Mouse (Mus musculus) gastrocnemius, postnatal 36 days (tissue): Measurements from ENCODE around the gene Pmpca. TPM values are rescaled to one million over a fixed set of nuclear protein-coding genes. Genes with fewer than 3 reads are reported as not detected.
"Not testable (repeated sequence)": the region's sequence is repeated elsewhere in the genome, so short reads cannot be mapped to it uniquely, and the experiment has no call there.

Experiments used
- DNase-seq, 2 experiments: peaks; one replicate each; pipeline ENCODE4 v3.0.0; 2022
- intact Hi-C: fragments of 180-260 bp; cut with DNase I; formaldehyde crosslinking; loops from one replicate; pipeline ENCODE4 v1.15.1; 2025
- total RNA-seq, 2 experiments: library from RNA; stranded (reverse); gene quantifications; 2 replicates each; pipeline ENCODE4 v1.2.3; 2021

Pmpca gene
- total RNA-seq, 2 experiments from 2014 or later: 137 TPM

- DNase-seq: peak; percentile 79 to 80
- intact Hi-C loops: no loop called here
Observed at GRCm38 (mm10) chr2:26364738-26365465, 24.2 kb upstream of the Pmpca start.

- intact Hi-C loops: no loop called here
Observed at GRCm38 (mm10) chr2:26367911-26368310, 21.2 kb upstream of the Pmpca start.

GRCm38 (mm10) chr2:26368572-26368971 is 20.6 kb upstream of the Pmpca start:
- intact Hi-C loops: no loop called here
- no peak for DNase-seq

More at GRCm38 (mm10) chr2:26367911-26368310, 21.2 kb upstream of the Pmpca start:
- DNase-seq: no peak

DNA sequence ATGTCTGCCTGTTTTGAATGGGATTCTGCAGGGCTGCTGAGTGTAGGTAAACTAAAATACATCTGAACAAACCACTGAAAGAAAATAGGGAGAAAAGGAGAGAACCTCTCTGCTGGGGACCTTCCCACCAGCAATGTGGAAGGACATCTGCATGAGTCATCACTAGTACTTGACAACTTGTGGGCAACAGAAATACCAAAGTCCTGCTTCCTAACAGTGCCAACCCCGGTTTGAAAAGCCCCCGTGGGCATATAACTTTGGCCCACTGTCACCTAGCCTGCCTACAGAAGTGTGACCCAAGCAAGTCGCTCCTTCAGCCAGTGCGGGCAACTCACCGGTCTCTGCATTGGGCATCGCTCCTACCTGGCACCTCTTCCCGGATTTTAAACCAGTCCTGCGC is 16.7 kb upstream of the Pmpca start:
- intact Hi-C loops: no loop called here
- DNase-seq: no peak

DNA sequence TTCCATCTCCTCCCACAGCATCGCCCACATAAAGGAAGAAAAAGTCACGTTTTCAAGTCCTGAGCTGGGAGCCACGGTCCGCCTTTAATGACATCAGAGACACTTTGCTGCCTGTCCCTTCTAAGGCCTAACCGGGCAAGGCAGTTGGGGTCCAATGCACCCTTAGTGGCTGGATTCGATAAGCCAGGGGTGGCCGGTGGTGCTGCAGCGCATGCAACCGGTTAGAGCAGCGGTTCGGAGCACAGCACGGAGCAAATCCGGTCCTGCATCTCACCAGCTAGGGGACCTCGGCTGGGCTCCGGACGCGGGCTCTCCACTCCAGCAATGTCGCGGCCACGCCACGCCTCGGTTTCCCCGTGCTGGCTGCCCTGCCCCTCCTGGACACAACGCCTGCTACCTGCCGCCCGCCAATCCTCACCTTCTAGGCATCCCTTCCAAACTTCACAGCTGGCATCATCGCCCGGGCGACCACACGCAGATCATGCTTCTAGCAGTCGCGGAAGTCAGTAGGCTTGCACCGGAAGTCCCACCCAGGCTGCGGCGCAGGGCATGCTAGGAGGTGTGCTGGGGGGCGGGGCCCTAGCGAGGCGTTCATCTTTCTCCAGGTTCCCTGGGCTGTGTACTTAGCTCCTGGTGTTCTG is 8.9 kb upstream of the Pmpca start, which contains the start of gene Snapc4:
Snapc4 (minus strand) TSS at position 523 of the 641 bp plus-strand sequence.
- intact Hi-C loops: no loop called here
- peak; percentile 64 to 67 for DNase-seq

DNA sequence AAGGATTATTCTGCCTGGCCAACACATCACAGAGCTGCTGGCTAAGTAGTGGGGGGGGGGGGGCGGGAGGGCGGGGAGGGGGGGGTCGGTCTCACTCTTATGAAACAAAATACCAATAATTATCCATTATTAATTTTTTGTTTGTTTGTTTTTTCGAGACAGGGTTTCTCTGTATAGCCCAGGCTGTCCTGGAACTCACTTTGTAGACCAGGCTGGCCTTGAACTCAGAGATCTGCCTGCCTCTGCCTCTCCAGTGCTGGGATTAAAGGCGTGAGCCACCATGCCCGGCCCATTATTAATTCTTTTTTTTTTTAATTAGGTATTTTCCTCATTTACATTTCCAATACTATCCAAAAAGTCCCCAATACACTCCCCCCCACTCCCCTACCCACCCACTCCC is 8.3 kb upstream of the Pmpca start:
- intact Hi-C loops, DNase-seq: not testable (repeated sequence)

DNA sequence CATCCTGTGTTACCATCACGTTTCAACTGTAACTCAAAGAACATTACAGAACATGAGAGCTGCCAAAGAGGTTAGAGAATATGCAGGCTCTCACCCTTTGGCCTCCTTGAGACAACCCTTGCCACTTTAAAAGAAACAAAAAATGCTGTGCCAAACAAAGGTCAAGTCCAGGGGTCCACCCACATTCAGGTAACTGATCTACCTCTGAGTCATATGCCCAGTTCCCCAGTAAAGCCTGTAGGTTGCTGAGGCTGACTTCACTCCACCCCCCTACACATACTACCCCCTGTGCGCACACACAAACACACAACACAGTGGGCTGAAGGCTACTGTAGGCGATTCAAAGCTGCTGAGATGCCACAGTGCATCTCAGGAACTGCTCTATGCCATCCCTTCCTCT is 1.4 kb upstream of the Pmpca start:
- intact Hi-C loops: no loop called here
- DNase-seq: no peak

GRCm38 (mm10) chr2:26388682-26389153 is 421 bp upstream of the Pmpca start:
- intact Hi-C loops: no loop called here
- no peak for DNase-seq

- intact Hi-C loops: no loop called here
- no peak for DNase-seq
Observed at GRCm38 (mm10) chr2:26390954-26391353, 1.8 kb downstream of the Pmpca start.

DNA sequence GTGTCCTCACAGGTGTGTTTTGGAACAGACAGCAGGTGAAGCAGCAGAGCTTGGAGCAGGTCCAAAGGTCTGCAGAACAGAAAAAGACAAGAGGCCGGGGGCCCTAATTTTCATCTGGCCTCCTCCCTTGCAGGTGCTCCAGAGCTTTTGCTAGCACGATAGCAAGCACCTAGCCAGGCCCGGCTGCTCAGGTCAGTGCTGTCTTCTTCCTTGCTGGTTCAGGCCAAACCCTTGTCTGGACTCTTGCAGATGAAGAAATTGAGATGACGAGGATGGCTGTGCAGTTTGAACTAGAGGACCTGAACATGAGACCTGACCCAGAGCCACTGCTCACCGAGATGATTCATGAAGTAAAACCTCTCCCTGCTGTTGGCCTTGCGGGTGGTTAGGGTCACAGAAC is 2.5 kb downstream of the Pmpca start:
- no peak for DNase-seq
- intact Hi-C loops: no loop called here

DNA sequence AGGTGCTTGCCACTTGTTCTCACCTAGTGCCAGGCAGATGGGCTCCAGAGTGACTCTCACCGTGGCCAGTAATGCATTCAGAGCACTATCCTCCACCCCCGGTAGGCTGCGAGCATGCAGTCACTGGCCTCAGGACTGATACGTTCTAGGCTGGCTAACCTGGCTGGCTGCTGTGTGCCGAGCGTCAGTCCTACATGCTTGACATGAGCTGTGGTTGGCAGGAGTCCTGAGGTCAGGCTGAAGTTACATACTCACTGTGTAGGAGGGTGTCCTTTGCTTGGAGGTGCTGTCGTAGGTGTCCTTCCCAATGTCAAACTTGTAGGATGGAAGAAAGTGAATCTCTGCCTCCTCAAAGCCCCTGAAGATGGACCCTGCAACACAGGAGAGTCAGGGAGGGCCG is 9.8 kb downstream of the Pmpca start:
- intact Hi-C loops: no loop called here
- no peak for DNase-seq

- DNase-seq: no peak
- intact Hi-C loops: no loop called here
Observed at GRCm38 (mm10) chr2:26399647-26400046, 10.5 kb downstream of the Pmpca start.

GRCm38 (mm10) chr2:26400296-26400695 is 11.2 kb downstream of the Pmpca start:
- DNase-seq: no peak
- intact Hi-C loops: no loop called here

- DNase-seq: no peak
- intact Hi-C loops: no loop called here
Observed at GRCm38 (mm10) chr2:26401023-26401422, 11.9 kb downstream of the Pmpca start.

DNA sequence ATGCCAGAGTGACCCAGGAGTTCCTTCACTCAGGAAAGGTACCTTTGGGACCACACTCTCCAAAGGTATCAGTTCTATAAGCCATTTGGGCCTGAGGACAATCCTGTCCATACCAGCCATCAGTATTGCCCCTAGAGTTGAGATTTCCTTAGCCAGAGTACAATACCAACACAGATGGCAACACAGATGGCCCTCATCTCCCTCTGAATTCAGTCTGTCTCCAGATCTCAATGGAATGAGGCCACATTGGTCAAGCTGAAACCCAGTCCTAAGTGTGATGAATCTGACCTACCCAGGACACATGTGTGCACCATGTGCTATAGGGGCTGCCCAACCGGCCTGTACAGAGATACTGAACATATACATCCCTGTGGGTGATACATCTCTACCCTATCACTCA is 13.1 kb downstream of the Pmpca start:
- intact Hi-C loops: no loop called here
- DNase-seq: no peak

DNA sequence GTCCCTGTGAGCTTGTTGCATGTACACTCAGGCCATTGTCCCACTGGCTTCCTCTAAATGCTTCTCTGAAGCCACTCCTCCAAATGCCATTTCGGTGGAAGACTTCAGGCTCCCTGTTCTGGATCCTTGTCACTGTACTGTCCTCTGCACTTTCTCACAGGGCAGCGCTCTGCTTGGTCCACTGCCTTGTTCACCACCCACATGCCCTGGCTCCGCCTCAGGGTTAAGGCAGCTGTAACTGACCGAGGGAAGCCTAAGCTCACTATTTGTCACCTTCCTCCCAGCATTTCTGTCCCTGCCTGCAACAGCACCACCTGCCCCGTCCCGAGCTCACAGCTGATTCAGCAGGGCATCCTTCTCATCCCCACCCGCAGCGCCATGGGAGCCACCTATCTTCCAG is 14.2 kb downstream of the Pmpca start:
- intact Hi-C loops: no loop called here
- no peak for DNase-seq

GRCm38 (mm10) chr2:26408515-26409356 is 19.6 kb downstream of the Pmpca start, which contains the start of gene Inpp5e:
Inpp5e (minus strand) TSS chr2:26409203.
- intact Hi-C loops: no loop called here

DNA sequence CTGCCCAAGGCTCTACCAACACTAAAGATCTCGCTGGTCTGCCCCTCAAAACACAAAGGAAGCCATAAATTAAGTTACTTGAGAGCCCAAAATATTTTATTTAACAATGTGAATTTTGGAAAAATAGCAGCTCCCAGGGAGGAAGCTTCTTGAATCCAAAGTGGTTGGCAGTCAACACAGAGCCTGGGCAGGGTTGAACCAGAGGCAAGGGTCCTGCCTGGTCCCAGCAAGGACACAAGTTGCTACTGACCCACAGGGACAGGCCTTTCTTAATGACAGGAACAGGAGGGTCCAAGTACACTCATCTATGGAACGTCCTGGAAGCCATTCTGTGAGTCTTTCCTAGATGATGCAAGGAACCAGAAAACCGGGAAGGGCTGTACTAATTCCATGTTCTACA is 20.2 kb downstream of the Pmpca start:
- intact Hi-C loops: no loop called here
- no peak for DNase-seq

More at GRCm38 (mm10) chr2:26408515-26409356, 19.6 kb downstream of the Pmpca start, which contains the start of gene Inpp5e:
- peak; percentile 98 to 99 for DNase-seq

GRCm38 (mm10) chr2:26410091-26410490 is 21.0 kb downstream of the Pmpca start:
- no peak for DNase-seq
- intact Hi-C loops: no loop called here

GRCm38 (mm10) chr2:26410931-26411411 is 21.8 kb downstream of the Pmpca start:
- DNase-seq: no peak
- intact Hi-C loops: no loop called here

- intact Hi-C loops: no loop called here
- DNase-seq: no peak
Observed at GRCm38 (mm10) chr2:26417066-26417465, 27.9 kb downstream of the Pmpca start.
